Comparison of ENCODE assay signal across 23 mouse cellular contexts in the genomic region with DNA sequence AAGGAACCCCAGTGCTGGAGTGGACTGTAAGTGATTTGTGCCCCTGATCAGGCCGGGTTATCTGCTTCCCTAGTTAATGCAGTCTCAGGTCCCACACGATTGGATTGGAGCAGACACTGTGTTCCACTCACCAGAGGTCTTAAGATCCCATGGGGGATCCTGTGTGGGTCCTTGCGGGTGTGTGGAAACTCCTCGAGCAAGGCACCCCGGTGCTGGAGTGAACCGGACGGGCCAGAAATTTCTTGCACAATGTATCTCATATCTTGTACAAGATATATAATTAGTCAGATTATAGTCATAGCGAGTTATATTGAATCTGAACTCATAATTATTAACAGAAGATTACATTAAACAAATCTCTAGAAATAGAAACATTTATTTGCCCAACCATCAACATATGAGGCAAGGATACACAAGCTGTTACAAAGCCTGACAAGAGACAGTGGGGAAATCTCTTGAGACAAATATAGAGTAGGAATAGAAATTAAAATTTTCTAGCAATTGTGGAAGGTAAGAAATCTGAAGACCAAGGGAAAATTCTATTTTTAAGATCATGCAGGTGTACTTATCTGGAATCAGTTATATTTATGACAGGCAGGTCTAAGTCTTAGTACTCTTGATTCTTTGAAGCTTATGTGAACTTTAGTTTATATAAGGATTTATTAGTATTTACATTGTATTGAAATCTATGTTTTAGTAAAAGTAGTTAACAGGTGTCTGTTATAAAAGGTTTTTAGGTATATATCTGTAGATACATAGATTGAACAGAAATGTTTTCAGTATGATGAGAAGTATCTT. TPM values are rescaled to one million over a fixed set of nuclear protein-coding genes. Genes with fewer than 3 reads are reported as not detected.
A peak's percentile ranks its signal among the peaks of the same experiment; 100 is the strongest.
DNase-seq lines count a peak whose midpoint lies in the region; ATAC-seq and TF ChIP-seq lines count a peak whose summit lies in the region.
"Had no signal": no experiment of that assay in that cellular context is flagged by ENCODE, and none has a peak within 500 bp of the region (broad histone marks: within the 10 kb centered on the region; RNA-seq: fewer than 3 reads in every experiment).

No protein-coding gene starts in this region.

- no peak for TF ChIP-seq CTCF in MEL (IDR thresholded peaks at IDR 0.05 in 2 of 3, conservative IDR thresholded peaks at IDR 0.05 in 1 of 3; ENCODE audit: control insufficient read depth in 1 of 3, insufficient read depth in 1 of 3, low read depth in 2 of 3, low read length in 3 of 3, poor library complexity in 1 of 3, severe bottlenecking in 1 of 3)
- TF ChIP-seq CTCF in intestine, postnatal 0 days (IDR thresholded peaks at IDR 0.05; ENCODE audit: low read depth): no peak

- peaks cover 2 to 17% of the 10 kb centered on the region in 2 experiments; a peak in 2 of 4 replicates for H3K36me3 ChIP-seq in MEL (ENCODE audit: control insufficient read depth in 1 of 2, insufficient read depth in 2 of 2, low read length in 2 of 2)
- H3K36me3 ChIP-seq in intestine, embryonic 15.5 days: no peaks in the 10 kb centered on the region
- no peaks in the 10 kb centered on the region for H3K36me3 ChIP-seq in intestine, postnatal 0 days (ENCODE audit: control insufficient read depth, insufficient read depth)
- H3K36me3 ChIP-seq in forebrain, embryonic 16.5 days (ENCODE audit: control insufficient read depth, insufficient read depth): no peaks in the 10 kb centered on the region
- H3K36me3 ChIP-seq: embryonic facial prominence, embryonic 10.5 days; embryonic facial prominence, embryonic 12.5 days; forebrain, embryonic 15.5 days had no signal

- H3K4me2 ChIP-seq in intestine, embryonic 15.5 days (replicated peaks): no peak overlapping the region
- no peak overlapping the region for H3K4me2 ChIP-seq in intestine, postnatal 0 days (replicated peaks; ENCODE audit: low read depth)
- no peak overlapping the region for H3K4me2 ChIP-seq in forebrain, embryonic 16.5 days (ENCODE audit: low read length)
- H3K4me2 ChIP-seq: embryonic facial prominence, embryonic 12.5 days; forebrain, embryonic 13.5 days; forebrain, embryonic 15.5 days had no signal

- H3K27me3 ChIP-seq in MEL (ENCODE audit: control insufficient read depth in 1 of 2, insufficient read depth in 2 of 2, low read length in 2 of 2): no peaks in the 10 kb centered on the region
- no peaks in the 10 kb centered on the region for H3K27me3 ChIP-seq in intestine, embryonic 15.5 days (replicated peaks)
- no peaks in the 10 kb centered on the region for H3K27me3 ChIP-seq in intestine, postnatal 0 days (replicated peaks; ENCODE audit: control insufficient read depth, insufficient read depth, low read length)
- no peaks in the 10 kb centered on the region for H3K27me3 ChIP-seq in forebrain, embryonic 16.5 days (replicated peaks; ENCODE audit: control insufficient read depth, insufficient read depth, low read length)
- H3K27me3 ChIP-seq: embryonic facial prominence, embryonic 12.5 days; forebrain, embryonic 13.5 days; forebrain, embryonic 15.5 days had no signal

- 73% methylated on average over 8 of the region's 8 CpGs for WGBS in intestine, embryonic 15.5 days
- 57% methylated on average over 8 of the region's 8 CpGs for WGBS in intestine, postnatal 0 days
- WGBS in forebrain, embryonic 16.5 days: 89% methylated on average over 8 of the region's 8 CpGs

- no peak overlapping the region for H3K4me3 ChIP-seq in MEL (ENCODE audit: control insufficient read depth in 1 of 2, insufficient read depth in 1 of 2, low read depth in 2 of 2, low read length in 2 of 2)
- no peak overlapping the region for H3K4me3 ChIP-seq in intestine, embryonic 15.5 days (replicated peaks)
- H3K4me3 ChIP-seq in intestine, postnatal 0 days (ENCODE audit: low read depth, low read length): no peak overlapping the region
- H3K4me3 ChIP-seq in forebrain, embryonic 16.5 days (replicated peaks; ENCODE audit: low read length): no peak overlapping the region
- H3K4me3 ChIP-seq: embryonic facial prominence, embryonic 10.5 days; embryonic facial prominence, embryonic 12.5 days; forebrain, embryonic 13.5 days; forebrain, embryonic 15.5 days had no signal

- no peak overlapping the region for H3K27ac ChIP-seq in MEL (ENCODE audit: control insufficient read depth, low read depth, low read length)
- H3K27ac ChIP-seq in intestine, embryonic 15.5 days: no peak overlapping the region
- H3K27ac ChIP-seq in intestine, postnatal 0 days (ENCODE audit: low read depth, low read length): no peak overlapping the region
- no peak overlapping the region for H3K27ac ChIP-seq in forebrain, embryonic 16.5 days (ENCODE audit: low read length)
- H3K27ac ChIP-seq: embryonic facial prominence, embryonic 10.5 days; embryonic facial prominence, embryonic 12.5 days; forebrain, embryonic 13.5 days; forebrain, embryonic 15.5 days had no signal

- TF ChIP-seq RAD21 in MEL (IDR thresholded peaks at IDR 0.05; ENCODE audit: low read depth, low read length): no peak

- no peak overlapping the region for H3K9ac ChIP-seq in MEL (ENCODE audit: control insufficient read depth, low read depth, low read length, poor library complexity, severe bottlenecking)
- H3K9ac ChIP-seq in intestine, embryonic 15.5 days: no peak overlapping the region
- no peak overlapping the region for H3K9ac ChIP-seq in intestine, postnatal 0 days (ENCODE audit: low read depth, low read length)
- no peak overlapping the region for H3K9ac ChIP-seq in forebrain, embryonic 16.5 days (replicated peaks; ENCODE audit: low read depth, low read length)
- H3K9ac ChIP-seq: embryonic facial prominence, embryonic 12.5 days; forebrain, embryonic 13.5 days; forebrain, embryonic 15.5 days had no signal

- no peak for TF ChIP-seq POLR2A in MEL (IDR thresholded peaks at IDR 0.05; ENCODE audit: control insufficient read depth in 1 of 2, insufficient read depth in 1 of 2, low read depth in 1 of 2, low read length in 2 of 2, poor library complexity in 1 of 2)

- TF ChIP-seq EP300 in MEL (IDR thresholded peaks at IDR 0.05; ENCODE audit: low read depth in 1 of 2, low read length in 2 of 2): no peak

- peak; percentile 7 for DNase-seq in MEL (ENCODE audit: low read depth, low spot score)
- DNase-seq in kidney, postnatal 36 days: no peak
- DNase-seq: adrenal gland, adult 8-10 months; adrenal gland, postnatal 14 days; adrenal gland, postnatal 36 days; cerebellum, adult 11-12 months; cerebellum, adult 2 months; cerebellum, adult 9-10 months; cerebellum, postnatal 10 days; cerebellum, postnatal 25 days had no signal

- peaks cover 0 to 3% of the 10 kb centered on the region in 2 experiments; a peak in 1 of 4 replicates for H3K4me1 ChIP-seq in MEL (ENCODE audit: control insufficient read depth in 1 of 2, insufficient read depth in 2 of 2, low read length in 2 of 2)
- no peaks in the 10 kb centered on the region for H3K4me1 ChIP-seq in intestine, embryonic 15.5 days (replicated peaks)
- H3K4me1 ChIP-seq in intestine, postnatal 0 days (replicated peaks; ENCODE audit: control insufficient read depth, insufficient read depth, low read length): no peaks in the 10 kb centered on the region
- no peaks in the 10 kb centered on the region for H3K4me1 ChIP-seq in forebrain, embryonic 16.5 days (replicated peaks; ENCODE audit: control insufficient read depth, insufficient read depth, low read length)
- H3K4me1 ChIP-seq: embryonic facial prominence, embryonic 10.5 days; embryonic facial prominence, embryonic 12.5 days; forebrain, embryonic 13.5 days; forebrain, embryonic 15.5 days had no signal

- peak; percentile 71 for ATAC-seq in intestine, embryonic 15.5 days
- peak; percentile 49; the same call in 1 of the 2 replicates for ATAC-seq in intestine, postnatal 0 days
- ATAC-seq in forebrain, embryonic 16.5 days: no peak
- ATAC-seq: activated CD4-positive, CD25-positive, alpha-beta regulatory T cell, adult 4 months; forebrain, embryonic 13.5 days; forebrain, embryonic 15.5 days; Patski had no signal

- no peaks in the 10 kb centered on the region for H3K79me2 ChIP-seq in MEL (ENCODE audit: control insufficient read depth, insufficient read depth, low read length, poor library complexity)

- no peaks in the 10 kb centered on the region for H3K9me3 ChIP-seq in MEL (replicated peaks; ENCODE audit: insufficient read depth, low read length)
- no peaks in the 10 kb centered on the region for H3K9me3 ChIP-seq in intestine, embryonic 15.5 days
- no peaks in the 10 kb centered on the region for H3K9me3 ChIP-seq in intestine, postnatal 0 days (ENCODE audit: control insufficient read depth)
- no peaks in the 10 kb centered on the region for H3K9me3 ChIP-seq in forebrain, embryonic 16.5 days (ENCODE audit: control insufficient read depth, low read length)
- H3K9me3 ChIP-seq: embryonic facial prominence, embryonic 10.5 days; embryonic facial prominence, embryonic 12.5 days; forebrain, embryonic 13.5 days; forebrain, embryonic 15.5 days had no signal

TF ChIP-seq in MEL, 35 proteins besides CTCF, POLR2A, EP300 and RAD21:
- TF ChIP-seq ZMIZ1 (IDR thresholded peaks at IDR 0.05; ENCODE audit: low read depth, low read length): no peak
- TF ChIP-seq GATA1 (IDR thresholded peaks at IDR 0.05; ENCODE audit: low read depth, low read length): no peak
- TF ChIP-seq ETS1 (IDR thresholded peaks at IDR 0.05; ENCODE audit: low read depth, low read length): no peak
- TF ChIP-seq CHD2 (IDR thresholded peaks at IDR 0.05; ENCODE audit: low read length): no peak
- no peak for TF ChIP-seq MAFK (IDR thresholded peaks at IDR 0.05; ENCODE audit: borderline replicate concordance, low read depth, low read length)
- no peak for TF ChIP-seq ZC3H11A (IDR thresholded peaks at IDR 0.05; ENCODE audit: low read depth, low read length)
- TF ChIP-seq JUND (IDR thresholded peaks at IDR 0.05; ENCODE audit: low read depth, low read length): no peak

RNA-seq across cellular contexts. Expression of gene Klrb1f, which starts 18.1 kb away (rescaled TPM):
- 0.16 and 0.27 TPM in 2 replicates for total RNA-seq in MEL (2012; rRNA removed)
- under 1 TPM in 1 of 2 experiments, not detected in 1; 0.52 TPM for polyA plus RNA-seq in MEL (2012; ENCODE audit: insufficient read depth in 1 of 2, insufficient read length in 2 of 2, low read depth in 1 of 2, low replicate concordance in 2 of 2, missing spikeins in 1 of 2)
- polyA plus RNA-seq in intestine, embryonic 15.5 days (2015; fragmentation: Nextera tagmentation; extraction: Ambion mirVana): 0.27 and 0.49 TPM in 2 replicates
- polyA plus RNA-seq in intestine, postnatal 0 days (2015; fragmentation: Nextera tagmentation; extraction: Ambion mirVana): 0.25 and 0.44 TPM in 2 replicates
- 0.26 and 0.29 TPM in 2 replicates for polyA plus RNA-seq in forebrain, embryonic 16.5 days (2015; fragmentation: Nextera tagmentation; extraction: Ambion mirVana)
- total RNA-seq: adrenal gland, postnatal 14 days; adrenal gland, postnatal 36 days; ES-E14 had no signal
- polyA plus RNA-seq: C2C12; cerebellum, adult 2 months; cortical plate, adult 2 months; embryonic facial prominence, embryonic 10.5 days; forebrain, embryonic 11.5 days; forebrain, embryonic 13.5 days; Patski had no signal
